Mouse (Mus musculus) liver, postnatal 0 days (tissue): Measurements from ENCODE around the gene Kpna1.

Experiments
- CTCF ChIP-seq: sonication (generic); IDR thresholded peaks from 2 replicates; pipeline ENCODE4 v1.5.1; 2016; ENCODE audit warnings: antibody characterized with exemption, low read depth
- EP300 ChIP-seq: IDR thresholded peaks from 2 replicates; pipeline ENCODE4 v1.6.1; 2016; ENCODE audit warnings: antibody characterized with exemption, low read depth, mild to moderate bottlenecking

DNA sequence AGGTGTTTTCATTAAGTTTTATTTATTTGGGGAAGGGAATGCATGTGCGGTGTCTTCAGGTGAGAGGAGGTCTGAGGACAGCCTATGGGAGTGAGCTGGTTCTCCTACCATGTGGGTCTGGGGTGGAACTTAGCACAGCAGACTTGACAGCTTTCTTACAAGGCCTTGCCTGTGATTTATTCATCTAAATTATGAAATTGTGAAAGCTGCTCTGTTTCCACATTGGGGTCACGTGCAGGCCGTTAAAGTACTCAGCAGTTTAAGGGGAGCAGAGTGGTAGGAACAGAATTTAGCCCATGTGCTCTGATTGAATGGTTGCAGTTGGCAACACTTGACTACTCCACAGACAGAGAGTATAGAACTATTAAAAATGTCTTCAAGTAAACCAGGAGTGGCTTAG is 101.4 kb downstream of the Kpna1 start:
- TF ChIP-seq CTCF (no peak), EP300 (no peak)
